Mouse (Mus musculus) adrenal gland, adult 18-20 months (tissue): Measurements from ENCODE around the gene Mthfd2. TPM values are rescaled to one million over a fixed set of nuclear protein-coding genes. Genes with fewer than 3 reads are reported as not detected.

Source experiments
- DNase-seq, 2 experiments: peaks; one replicate each; pipeline ENCODE4 v3.0.0; 2021 to 2022; ENCODE audit warnings: low spot score in 2 of 2
- long read RNA-seq, 2 experiments: library from polyadenylated mRNA; stranded (forward); transcript quantifications; one replicate each; pipeline ENCODE4 v2.0.0; 2021
- total RNA-seq, 2 experiments: library from RNA; stranded (reverse); gene quantifications; 1 replicate in 1 of 2; 2 replicates in 1 of 2; pipeline ENCODE4 v1.2.3; 2021

Gene Mthfd2
- 10 to 100 TPM; 12.3 to 24.1 TPM for total RNA-seq
- long read RNA-seq, experiment 1, transcript Mthfd2-201 (8 exons, 2,085 nt), result major isoform, 18 of 22 reads
- long read RNA-seq, experiment 1, partial matches to known transcripts, result 0 of 22 reads
- long read RNA-seq, experiment 1, other reads (novel, unspliced or antisense), result 4 of 22 reads
- long read RNA-seq, experiment 2, transcript Mthfd2-201 (8 exons, 2,085 nt), result major isoform, 32 of 35 reads
- long read RNA-seq, experiment 2, partial matches to known transcripts, result 0 of 35 reads
- long read RNA-seq, experiment 2, other reads (novel, unspliced or antisense), result 3 of 35 reads

DNA sequence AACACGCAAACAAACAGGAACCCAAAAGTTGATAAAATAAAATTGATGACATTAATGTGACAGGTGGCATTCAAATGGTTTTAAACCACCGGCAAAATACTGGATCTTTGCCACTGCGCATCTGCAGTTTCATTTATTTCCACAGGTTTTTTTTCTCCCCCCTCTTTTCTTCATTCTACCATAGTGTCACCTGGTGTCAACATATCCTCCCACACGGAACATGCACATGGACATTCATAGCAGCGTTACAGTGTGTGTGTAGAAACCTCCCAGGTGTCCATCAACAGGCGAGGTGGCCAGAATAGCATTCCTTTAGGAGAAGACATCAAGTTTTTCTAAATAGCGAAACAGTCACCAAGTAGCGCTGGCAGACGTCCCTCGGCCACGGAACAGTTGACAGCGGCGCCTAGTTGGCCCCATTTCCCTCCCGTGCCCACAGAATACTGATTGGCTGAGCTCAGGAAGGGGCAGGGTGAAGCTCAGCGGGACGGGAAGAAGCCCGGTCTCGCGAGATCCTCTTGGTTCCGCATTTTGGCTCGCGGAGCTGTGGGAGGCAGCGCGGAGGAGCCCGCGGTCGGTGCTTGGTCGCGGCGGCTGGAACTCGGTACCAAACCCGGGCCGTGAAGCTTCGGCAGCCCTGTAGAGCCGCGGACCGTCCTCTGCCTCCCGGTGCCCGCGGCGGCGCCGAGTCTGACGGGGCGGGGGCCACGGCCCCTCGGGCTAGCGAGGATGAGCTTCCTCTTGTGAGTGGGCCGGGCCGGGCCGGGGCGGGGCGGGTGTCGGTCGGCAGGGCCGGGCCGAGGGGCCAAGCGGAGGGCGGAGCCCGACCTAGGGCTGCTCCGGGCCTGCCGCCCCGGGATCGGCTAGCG lies at the start of gene Mthfd2, which contains the start of gene Mob1a:
TSS of gene Mthfd2 (minus strand) at position 384 of the 869 bp plus-strand sequence.
TSS of gene Mob1a (plus strand) at position 492 of the 869 bp plus-strand sequence.
- peak; percentile 89 to 91 for DNase-seq

DNA sequence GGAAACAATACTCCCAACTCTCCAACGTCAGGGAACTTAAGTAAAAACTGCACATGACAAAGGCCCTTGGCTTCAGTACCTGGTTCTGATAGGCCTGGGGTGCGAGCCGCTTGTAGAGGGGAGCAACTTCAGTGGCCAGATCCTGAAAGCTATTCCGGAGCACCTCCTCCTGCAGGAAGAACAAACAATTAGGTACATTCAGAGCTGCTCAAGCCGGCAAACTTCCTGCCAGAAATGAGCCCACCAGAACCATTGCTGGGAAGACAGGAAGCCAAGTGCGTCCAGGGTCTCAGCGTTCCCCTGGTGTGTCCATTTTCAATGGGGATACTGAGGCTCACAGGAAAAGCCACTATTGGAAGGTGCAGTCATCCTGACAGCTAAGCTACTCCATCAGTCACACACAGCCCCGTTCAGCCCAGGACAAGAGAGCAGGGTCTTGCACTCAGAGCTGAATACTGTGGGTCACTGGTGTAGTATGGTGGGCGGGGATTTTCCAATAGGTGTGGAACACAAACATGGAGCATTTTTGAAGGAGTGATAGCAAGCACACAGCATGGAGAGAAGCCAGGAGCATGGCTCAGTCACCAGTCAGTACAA lies 48.1 kb upstream of the Mthfd2 start:
- DNase-seq, result no peak

DNA sequence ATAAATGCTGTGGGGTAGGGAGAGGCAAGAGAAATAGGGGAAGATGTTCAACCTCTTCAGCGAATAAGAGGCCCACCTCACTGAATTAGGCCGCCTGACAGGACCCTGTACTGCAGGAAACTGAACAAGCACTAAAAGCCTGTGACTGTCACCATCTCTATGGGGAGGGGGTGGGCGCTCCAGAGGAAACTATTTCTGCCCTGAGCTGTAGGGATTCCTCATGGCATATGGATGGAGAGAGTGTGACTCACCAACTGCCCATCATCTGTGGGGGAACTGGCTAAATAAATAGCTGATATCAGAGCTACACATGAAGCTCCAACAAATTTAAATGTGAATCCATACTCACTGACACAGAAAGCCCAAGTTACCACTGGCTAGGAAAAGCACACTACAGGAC lies 45.6 kb upstream of the Mthfd2 start:
- DNase-seq, result no peak

DNA sequence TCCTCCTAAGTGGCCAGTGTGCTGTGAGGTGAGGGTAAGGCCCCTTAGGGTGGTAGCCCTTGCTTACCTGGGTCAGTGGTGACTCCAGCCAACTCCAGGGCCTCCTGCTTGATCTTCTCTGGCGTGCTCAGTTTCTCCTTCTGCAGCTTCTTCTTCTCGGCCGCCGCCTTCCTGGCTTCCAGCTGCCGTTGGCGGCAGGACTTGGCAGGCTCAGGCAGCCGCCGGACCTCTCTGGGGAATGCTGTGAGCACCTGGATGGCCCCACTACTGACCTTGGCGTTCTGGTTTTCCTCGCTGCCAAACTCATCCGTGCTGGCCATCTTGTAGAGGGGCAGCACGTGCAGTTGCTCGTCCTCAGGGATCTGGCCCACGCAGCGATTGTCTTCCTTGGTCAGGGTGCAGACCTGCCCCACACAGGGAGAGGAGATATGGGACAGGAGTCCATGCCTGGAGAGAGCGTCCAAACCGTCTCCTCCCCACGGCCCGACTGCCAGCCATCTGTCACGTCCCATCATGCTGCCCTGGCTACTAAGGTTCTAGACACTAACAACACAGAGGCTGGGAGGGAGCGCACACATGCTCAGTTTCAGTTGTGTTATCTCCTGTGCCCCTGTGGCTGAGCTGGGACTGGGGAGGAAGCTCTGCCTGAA lies 44.7 kb upstream of the Mthfd2 start:
- DNase-seq, result no peak

DNA sequence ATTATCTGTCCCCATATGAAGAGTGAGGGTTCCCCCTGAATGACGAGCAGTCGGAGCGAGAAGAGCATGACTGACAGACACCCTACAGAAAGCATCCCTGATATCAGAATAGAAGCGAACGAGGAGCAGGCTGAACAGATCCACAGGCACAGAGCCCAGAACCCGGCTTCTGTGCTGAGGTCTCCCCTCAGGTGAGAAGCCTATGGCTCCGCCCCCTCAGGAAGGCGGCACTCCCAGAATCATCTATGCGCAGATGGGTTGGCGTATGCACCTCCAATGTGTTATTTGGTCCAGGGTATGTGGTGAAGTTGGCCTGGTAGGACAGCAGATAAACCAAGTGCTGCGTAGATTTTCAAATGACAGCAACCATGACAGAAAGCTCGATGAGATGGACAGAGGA lies 37.4 kb upstream of the Mthfd2 start:
- DNase-seq, result no peak

DNA sequence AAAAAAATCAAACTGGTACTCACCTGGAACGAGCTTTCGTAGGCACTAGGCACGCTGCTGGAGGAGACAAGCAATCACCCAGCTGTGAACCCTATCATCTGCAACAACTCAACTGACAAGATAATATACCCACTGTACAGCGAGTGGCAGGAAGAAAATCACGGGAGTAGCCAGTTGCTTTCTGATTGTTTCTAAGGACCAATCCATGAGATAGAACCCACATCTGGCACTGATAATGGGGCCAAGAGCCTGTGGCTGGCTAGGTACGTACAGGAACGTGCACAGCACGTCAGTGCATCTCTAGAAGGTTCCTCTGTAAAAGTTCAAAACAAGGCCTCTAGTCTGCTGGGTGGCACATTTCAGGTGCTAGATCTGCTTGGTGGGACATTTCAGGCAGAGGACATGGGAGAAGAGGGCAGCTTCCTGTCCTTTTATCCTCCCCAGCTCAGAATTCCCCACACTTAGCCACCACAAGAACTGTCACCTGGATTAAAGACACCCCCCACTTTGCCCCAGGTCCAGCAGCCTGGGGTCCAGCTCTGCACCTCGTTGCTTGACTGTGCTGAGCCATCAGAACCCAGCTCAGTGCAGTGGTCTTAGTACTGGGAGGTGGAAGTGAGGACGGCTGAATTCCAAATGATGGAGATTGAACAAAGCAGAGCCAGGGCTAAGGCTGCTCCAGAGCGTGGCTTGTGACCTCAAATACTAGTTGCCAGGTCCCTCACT lies 36.0 kb upstream of the Mthfd2 start:
- no peak for DNase-seq

DNA sequence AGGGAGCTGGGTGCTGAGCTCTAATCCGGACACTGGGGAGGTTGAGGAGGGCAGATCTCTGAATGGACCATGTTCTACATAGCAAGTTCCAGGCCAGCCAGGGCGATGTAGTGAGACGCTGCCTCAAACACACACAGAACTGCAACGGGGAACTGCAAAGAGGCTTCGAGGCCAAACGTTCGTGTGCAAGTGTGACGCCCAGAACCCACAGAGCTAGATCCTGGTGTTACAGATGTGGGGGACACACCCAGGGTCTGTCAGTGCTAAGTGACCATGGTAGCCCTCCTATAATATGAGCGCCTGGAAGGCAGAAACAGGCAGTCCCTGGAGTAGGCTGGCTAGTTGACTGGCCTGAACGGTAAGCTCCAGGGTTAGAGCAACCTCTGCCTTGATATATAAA lies 31.7 kb upstream of the Mthfd2 start:
- DNase-seq, result no peak

DNA sequence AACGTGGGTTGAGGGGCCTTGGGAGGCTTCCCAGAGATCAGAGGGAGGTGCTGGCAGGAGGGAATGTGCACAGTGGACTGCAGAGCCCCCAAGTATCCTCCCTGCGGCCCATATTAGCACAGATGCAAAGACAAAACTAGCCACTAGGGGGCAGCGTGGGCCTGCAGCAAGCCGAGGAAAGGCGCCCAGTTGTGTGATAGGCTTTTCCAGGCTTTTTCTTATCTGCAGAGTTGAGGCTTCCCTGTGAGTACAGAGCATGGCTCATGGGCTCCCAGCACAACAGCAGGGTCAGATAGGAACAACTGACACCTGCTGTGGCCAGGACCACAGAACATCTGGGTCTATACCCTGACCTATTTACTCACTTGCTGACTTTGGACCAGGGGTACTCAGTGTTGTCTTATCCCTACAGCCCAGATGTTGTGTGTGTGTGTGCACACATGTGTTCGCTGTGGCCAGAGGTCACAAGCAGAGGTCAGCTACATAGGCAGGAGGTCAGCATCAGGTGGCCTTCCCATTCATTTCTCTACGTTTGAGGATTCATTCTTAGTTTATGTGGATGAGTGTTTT lies 30.9 kb upstream of the Mthfd2 start:
- peak; percentile 87 to 89 for DNase-seq

DNA sequence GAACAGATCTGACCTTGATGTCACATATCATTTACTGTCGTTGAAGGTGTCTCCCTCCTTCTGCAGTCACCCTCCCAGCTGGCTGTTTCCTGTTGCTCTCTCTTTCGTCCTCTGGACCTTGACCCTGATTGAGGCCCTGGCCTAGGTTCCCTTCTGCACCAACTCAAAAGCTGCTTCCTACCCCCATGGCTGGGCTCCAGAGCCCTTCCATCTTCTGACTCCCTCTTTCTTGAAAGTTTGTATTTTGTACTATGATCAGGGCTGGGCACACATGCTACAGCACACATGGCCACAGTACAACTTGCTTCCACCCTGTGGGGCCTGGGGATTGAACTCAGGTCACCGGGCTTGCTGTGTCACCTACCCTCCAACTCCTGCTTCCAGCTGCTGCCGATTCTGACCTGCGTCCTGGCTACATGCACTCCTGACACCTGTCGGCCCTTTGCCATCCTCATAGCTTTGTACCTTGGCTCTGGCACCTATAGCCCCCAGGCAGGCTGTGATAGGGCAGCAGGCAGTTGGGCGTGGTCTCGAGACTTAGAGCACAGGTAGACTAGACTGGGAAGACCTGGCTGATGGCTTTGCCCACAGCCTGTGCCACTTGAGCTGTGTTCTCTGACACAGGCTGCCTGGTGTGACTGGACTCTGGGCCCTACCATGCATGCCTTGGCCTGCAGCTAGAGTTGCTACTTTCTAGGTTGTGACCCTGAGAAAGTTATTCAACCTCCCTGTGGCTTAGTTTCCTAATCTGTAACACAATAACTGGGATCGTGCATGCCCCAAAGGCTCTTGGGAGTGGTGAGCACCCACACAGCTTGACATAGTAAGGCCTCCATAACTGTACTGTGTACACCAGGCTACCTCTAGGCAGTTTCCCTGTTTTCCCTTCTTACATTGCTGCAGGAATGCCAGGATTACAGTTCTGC lies 29.4 kb upstream of the Mthfd2 start:
- DNase-seq, result no peak

DNA sequence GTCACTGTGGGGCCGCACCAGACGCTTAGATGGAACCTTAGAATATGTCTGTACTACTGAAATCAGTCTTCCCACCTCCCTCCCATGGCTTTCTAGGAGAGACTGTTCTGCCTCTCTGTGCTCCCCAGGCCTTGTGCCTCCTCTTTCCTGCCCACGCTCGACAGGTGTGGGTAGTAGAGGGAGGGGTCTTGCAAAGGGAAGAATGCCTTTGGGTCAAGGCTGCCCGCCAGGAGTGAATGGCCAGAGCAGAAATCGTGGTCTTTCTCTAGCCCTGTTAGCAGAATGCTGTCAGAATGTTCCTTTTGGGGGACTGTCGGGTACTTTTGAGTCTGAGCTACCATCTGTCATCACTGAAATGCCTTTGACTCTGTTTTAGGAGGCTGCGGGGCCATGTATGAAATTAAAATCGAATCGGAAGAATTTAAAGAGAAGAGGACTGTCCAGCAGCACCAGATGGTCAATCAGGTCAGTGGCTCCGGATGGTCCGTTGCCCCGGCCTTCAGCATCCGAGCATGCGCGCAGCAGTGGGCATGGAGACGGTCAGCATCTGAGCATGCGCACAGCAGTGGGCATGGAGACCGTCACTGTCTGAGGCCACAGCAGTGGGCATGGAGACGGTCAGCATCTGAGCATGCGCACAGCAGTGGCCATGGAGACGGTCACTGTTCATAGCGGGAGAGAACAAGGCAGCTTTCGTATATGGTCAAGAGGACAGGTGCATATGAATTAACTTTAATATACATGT lies 27.1 kb upstream of the Mthfd2 start:
- DNase-seq, result no peak

DNA sequence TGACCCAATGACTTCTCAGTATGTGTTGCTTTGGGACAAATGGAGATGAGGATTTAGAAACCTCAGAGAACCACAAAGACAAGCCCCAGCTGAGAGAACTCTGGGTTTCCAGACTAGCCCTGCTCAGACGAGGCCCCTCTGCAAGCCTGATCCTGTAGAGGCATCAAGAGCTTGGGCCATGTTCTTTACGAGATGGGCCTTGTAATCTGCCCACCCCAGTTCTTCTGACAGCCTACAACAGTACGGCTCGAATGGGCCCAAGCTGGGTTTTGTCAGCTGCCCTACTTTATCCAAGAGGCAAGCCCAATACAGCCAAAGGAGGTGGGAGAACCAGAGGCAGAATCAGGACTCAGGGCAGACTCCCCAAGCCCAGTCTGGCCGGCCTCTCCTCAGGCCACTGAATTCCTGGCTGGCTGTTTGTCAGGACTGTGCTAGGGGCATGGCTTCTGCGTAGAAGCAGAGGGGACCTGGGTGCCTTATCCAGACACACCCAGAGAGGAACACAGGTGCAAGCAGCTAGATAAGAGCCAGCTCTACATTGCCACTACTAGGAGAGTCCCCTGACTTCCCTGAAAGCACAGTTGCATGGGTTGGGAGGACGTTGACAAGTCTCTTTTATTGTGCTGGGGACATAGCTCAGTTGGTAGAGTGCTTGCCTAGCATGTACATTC lies 25.9 kb upstream of the Mthfd2 start:
- DNase-seq, result no peak

DNA sequence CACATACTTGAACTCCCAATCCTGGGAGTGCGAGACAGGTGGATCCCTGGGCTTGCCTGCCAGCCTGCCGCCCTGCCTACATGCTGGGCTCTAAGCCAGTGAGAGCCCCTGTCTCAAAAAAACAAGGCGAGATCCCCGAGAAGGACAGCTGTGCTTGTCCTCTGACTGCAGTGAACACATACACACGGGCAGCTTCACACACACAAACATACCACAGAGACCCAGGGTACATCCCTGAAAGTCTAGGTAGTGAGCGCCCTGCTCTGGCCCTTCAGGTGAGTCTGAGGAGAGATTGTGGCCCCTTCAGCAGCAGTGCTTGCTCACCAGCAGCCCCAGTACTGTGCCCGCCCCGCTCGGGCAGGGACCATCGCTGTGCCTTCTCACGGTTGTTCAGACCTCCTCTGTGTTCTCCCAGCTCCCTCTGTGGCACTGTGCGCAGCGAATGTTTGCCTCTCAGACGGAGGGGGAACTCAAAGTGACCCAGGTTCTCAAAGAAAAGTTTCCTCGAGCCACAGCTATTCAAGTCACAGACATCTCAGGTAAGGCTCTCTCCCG lies 25.2 kb upstream of the Mthfd2 start:
- DNase-seq, result no peak

DNA sequence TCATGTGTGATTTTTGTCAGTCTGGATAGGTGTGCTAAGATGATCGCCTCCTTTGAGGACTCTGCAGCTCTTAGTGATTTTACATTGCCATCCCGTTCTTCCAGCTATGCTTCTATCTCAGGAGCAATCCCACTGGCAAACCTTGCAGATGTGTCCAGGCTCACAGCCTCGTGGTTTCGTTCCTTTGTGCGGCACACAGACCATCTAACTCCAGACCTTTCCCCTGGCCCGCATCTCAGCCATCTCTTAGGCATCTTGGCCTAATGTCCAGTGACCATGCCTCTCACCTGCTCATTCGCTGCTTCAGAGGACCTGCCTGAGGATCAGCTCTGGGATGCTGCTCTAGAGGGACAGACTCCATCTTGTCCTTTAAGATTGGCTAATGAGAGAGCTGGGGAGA lies 24.5 kb upstream of the Mthfd2 start:
- no peak for DNase-seq

DNA sequence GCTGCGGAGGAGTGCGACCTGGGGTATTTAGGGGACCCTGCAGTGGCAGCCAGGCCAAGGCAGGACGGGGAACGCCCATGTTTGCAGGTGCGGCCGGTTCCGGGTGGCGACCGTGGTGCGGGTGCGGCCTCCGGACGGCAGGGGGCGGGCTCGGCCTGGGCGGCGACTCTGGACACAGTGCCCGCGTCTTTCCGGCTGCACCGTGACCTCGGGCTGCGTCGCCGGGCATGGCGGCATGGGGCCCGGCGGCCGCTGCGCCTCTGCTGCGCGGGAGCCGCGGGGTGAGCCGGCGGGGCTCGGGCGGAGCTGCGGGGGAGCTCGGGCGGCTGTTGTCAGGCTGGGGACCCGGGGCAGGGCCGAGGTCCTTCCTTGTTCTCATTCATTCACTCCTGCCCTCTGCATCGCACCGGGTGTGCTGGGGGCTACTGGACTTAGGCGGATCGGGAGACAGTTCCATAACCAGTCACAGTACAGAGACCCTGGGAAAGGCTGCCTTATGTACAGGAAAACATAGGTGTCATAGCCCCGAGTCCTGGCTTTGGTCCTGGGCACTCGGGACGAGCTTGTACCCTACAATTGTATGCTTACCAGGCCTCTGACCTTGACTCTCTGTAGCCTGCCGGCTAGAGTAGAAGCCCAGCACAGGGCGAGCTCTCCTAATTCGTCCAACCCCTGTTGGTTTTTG lies 23.7 kb upstream of the Mthfd2 start:
- DNase-seq, result peak; percentile 96 to 97

DNA sequence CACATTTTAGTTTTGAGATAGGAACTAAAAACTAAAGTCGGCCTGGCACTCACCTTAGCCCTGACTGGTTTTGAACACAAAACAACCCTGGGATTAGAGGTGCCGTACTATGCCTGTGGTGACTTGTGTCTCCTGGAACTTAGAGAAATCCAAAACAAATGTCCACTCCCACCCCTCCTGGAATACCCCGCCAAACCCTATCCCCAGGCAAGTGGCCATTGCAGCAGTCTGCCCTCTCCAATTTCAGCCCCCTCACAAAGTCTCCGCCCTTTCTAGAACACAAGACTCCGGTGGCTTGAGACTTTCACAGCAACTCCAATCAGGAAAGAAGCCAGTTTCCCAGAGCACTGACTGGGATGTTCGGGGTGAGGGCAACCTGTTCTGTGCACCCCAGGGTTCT lies 23.2 kb upstream of the Mthfd2 start, which contains the start of gene Bola3:
TSS of gene Bola3 (plus strand) at position 275 of the 400 bp plus-strand sequence.
- DNase-seq, result no peak

DNA sequence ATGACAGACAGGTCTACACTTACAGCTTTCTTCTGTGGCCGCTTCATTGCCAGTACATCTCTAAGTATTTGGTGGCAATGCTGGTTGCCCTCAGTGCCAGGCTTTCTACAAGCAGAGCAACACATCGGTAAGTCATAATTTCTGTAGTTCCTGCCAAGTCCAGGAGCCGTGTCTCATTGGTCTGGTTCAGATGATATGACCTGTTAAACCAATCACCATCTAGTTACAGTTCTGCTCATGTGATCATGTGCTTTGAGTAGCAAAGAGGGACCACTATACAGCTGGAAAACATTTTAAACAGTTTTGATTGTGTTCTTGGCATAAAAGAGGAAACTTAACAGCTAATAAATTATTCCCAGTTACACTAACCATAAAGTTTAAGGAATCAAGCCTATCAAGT lies 22.2 kb upstream of the Mthfd2 start:
- DNase-seq, result no peak

DNA sequence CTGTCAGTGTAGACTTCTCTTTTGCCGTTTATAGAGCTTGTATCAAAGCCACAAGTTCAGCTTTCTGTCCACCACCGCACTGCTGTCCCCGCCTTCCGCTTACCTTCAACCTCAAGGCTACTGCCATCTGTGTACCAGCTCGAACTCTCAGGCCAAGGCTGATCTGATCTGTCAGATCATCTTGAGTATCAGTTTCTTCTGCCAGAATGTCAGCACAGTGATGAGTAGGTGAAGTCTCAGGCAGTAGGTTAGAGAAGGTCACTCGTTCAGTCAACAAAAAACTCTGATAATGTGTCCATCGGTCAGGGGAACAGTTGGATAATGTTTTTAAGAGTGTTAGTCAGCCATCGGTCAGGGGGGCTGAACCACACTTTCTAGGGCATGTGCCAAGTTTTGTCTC lies 19.6 kb upstream of the Mthfd2 start:
- peak in 1 of 2 experiments; percentile 22 for DNase-seq
